Mouse (Mus musculus) kidney, postnatal 0 days (tissue): ENCODE results near the gene Dpysl5. TPM values are rescaled to one million over a fixed set of nuclear protein-coding genes. Genes with fewer than 3 reads are reported as not detected.
"Not testable (repeated sequence)": the region's sequence is repeated elsewhere in the genome, so short reads cannot be mapped to it uniquely, and the experiment has no call there.

Experiments
- ATAC-seq: fragments of 200-750 bp; cut with Nextera tagmentation; replicated peaks from 2 replicates; pipeline ENCODE4 v1.8.0; 2017; ENCODE audit warnings: low read depth, moderate number of reproducible peaks, moderate TSS enrichment, moderate library complexity; ENCODE audit not compliant: low FRiP score
- DNase-seq: peaks from one replicate; pipeline ENCODE4 v3.0.0-alpha.2; 2016; ENCODE audit warnings: low spot score
- H3K27ac ChIP-seq: fragments of 300-500 bp; sonication (generic); 2 replicates; pipeline ENCODE4 v1.5.1; 2014; ENCODE audit warnings: mild to moderate bottlenecking
- H3K27me3 ChIP-seq: fragments of 300-500 bp; sonication (generic); 2 replicates; pipeline ENCODE4 v1.6.1; 2014; ENCODE audit warnings: low read length, mixed read lengths; ENCODE audit not compliant: insufficient read depth
- H3K36me3 ChIP-seq: fragments of 300-500 bp; sonication (generic); 2 replicates; pipeline ENCODE4 v1.6.1; 2014; ENCODE audit warnings: low read length, mixed read lengths; ENCODE audit not compliant: insufficient read depth
- H3K4me1 ChIP-seq: fragments of 300-500 bp; sonication (generic); replicated peaks from 2 replicates; pipeline ENCODE4 v1.6.1; 2014; ENCODE audit warnings: antibody characterized with exemption, low read length, mixed read lengths; ENCODE audit not compliant: insufficient read depth
- H3K4me2 ChIP-seq: fragments of 300-500 bp; sonication (generic); 2 replicates; pipeline ENCODE4 v1.6.1; 2014; ENCODE audit warnings: mild to moderate bottlenecking, low read length, moderate library complexity, mixed read lengths
- H3K4me3 ChIP-seq: fragments of 300-500 bp; sonication (generic); replicated peaks from 2 replicates; pipeline ENCODE4 v1.5.1; 2014; ENCODE audit warnings: low read depth, low read length
- H3K9ac ChIP-seq: fragments of 300-500 bp; sonication (generic); 2 replicates; pipeline ENCODE4 v1.6.1; 2014; ENCODE audit warnings: low read depth, low read length
- H3K9me3 ChIP-seq: fragments of 300-500 bp; sonication (generic); replicated peaks from 2 replicates; pipeline ENCODE4 v1.6.1; 2016; ENCODE audit warnings: low read length, inconsistent platforms, mixed read lengths
- CTCF ChIP-seq: IDR thresholded peaks from 2 replicates; pipeline ENCODE4 v1.5.1; 2016; ENCODE audit warnings: antibody characterized with exemption, low read depth, mild to moderate bottlenecking, moderate library complexity
- WGBS: fragments of 180-500 bp; shearing (Covaris S2); extraction: QIAGEN DNeasy Blood & Tissue Kit; methylation state at CpG from one replicate; pipeline ENCODE4 v1.1.7; 2014; 5-methylcytosine and 5-hydroxymethylcytosine counted together
- polyA plus RNA-seq: library from polyadenylated mRNA; unstranded; fragments of >200 nt; fragmentation: Nextera tagmentation; extraction: Ambion mirVana; gene quantifications from 2 replicates; pipeline ENCODE4 v1.2.1, GENCODE M21; 2015

The Dpysl5 gene
- polyA plus RNA-seq, 1 experiment from 2014 or later, result 2.1 TPM

DNA sequence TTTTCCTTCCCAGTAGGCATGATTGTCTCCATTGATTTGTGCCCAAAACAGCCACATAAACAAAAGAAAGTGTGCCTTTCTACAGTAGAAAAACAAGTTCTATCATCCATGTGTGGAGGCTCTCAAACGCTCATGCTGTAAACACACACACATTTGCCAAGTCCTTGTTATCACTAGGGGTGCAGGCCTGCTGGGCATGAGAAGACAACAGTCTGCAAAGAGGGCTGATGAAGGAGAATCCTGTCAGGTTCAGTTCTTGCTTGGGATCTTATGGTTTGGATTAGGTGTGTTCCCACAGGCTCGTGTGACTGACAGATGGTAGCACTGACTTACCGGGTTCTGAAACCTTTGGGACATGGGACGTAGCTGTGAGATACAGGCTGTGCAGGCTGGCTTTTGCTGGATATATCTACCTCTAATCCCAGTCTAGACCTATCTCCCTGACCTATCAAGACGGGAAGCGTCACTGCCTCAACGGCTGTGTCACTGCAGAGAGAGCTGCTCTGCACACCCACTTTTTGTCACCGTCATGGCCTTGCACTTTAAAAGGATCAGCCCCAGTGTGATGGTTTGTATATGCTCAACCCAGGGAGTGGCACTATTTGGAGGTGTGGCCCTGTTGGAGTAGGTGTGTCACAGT lies 10.9 kb upstream of the Dpysl5 start:
- ATAC-seq, result no peak
- no peak overlapping the region for H3K4me3 ChIP-seq
- H3K9me3 ChIP-seq, result no peaks in the 10 kb centered on the region
- H3K27me3 ChIP-seq, result no peaks in the 10 kb centered on the region
- TF ChIP-seq CTCF, result no peak
- H3K9ac ChIP-seq, result no peak overlapping the region
- WGBS, result 86% methylated on average over 8 of the region's 8 CpGs
- H3K4me2 ChIP-seq, result no peak overlapping the region
- H3K4me1 ChIP-seq, result no peaks in the 10 kb centered on the region
- DNase-seq, result no peak
- H3K27ac ChIP-seq, result no peak overlapping the region
- no peaks in the 10 kb centered on the region for H3K36me3 ChIP-seq

GRCm38 (mm10) chr5:30701373-30701772 lies 10.0 kb upstream of the Dpysl5 start:
- H3K36me3 ChIP-seq, ATAC-seq, H3K4me3 ChIP-seq, H3K9me3 ChIP-seq, H3K27me3 ChIP-seq, H3K4me2 ChIP-seq, H3K4me1 ChIP-seq, H3K27ac ChIP-seq, DNase-seq, H3K9ac ChIP-seq: not testable (repeated sequence)
- WGBS, result 53% methylated on average over 4 of the region's 4 CpGs

DNA sequence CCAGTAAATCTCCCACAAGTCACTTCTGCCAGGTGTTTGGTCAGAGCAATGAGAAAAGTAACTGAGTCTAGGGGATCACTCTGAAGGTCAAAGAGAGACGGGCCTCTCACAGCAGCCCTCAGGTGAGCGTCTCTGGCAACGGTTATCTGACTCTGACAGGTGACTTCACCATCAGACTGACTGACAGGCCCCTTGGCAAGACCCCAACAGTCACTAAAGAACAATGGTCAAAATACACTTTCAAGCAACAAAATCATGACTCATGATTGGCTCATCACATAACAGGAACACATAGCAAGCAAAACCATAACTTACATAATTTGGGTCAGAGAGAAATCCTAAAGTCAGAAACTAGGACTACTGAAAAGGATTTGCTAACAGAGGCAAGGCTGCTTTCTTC lies 9.5 kb upstream of the Dpysl5 start:
- Histone ChIP-seq H3K9me3 (no peaks in the 10 kb centered on the region), H3K27ac (no peak overlapping the region), H3K9ac (no peak overlapping the region), H3K36me3 (no peaks in the 10 kb centered on the region), H3K4me1 (no peaks in the 10 kb centered on the region), H3K27me3 (no peaks in the 10 kb centered on the region), H3K4me3 (no peak overlapping the region), H3K4me2 (no peak overlapping the region)
- no peak for DNase-seq
- WGBS, result 83% methylated on average over 3 of the region's 3 CpGs
- TF ChIP-seq CTCF, result no peak
- ATAC-seq, result no peak

GRCm38 (mm10) chr5:30709744-30710383 lies 1.5 kb upstream of the Dpysl5 start:
- Histone ChIP-seq H3K27me3 (peaks cover 19% of the 10 kb centered on the region), H3K36me3 (no peaks in the 10 kb centered on the region), H3K27ac (no peak overlapping the region), H3K4me1 (peaks cover 21% of the 10 kb centered on the region; the same call in 1 of the 2 replicates), H3K9me3 (no peaks in the 10 kb centered on the region), H3K4me2 (no peak overlapping the region), H3K9ac (no peak overlapping the region), H3K4me3 (no peak overlapping the region)
- 0 out of 2 replicates have a peak, but pooled peaks have one; percentile 22 for ATAC-seq
- DNase-seq, result peak; percentile 93
- TF ChIP-seq CTCF, result peak; percentile 82
- WGBS, result 9% methylated on average over 13 of the region's 13 CpGs

DNA sequence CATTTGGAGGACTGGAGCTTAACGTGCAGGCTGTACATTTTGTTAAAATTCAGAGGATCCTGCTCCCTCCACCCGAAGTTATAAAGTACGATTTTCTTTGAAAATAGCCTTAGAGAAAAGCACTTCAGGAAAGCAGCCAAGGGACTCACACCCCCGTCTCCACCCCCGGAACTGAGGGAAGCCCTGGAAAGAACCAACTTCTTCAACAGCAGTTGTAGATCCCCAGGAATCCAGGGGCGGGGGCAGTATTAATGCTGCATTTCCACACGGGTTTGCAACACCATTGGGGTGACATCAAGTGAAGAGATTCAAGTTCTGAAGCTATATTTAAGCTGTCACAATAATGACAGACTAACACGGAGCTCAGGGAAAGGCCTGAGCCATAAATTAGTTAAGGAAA lies 878 bp upstream of the Dpysl5 start:
- H3K9me3 ChIP-seq, result no peaks in the 10 kb centered on the region
- H3K4me3 ChIP-seq, result no peak overlapping the region; the same call in 1 of the 2 replicates
- no peak overlapping the region for H3K27ac ChIP-seq
- H3K27me3 ChIP-seq, result peaks cover 19% of the 10 kb centered on the region
- H3K36me3 ChIP-seq, result no peaks in the 10 kb centered on the region
- peak; percentile 16 for DNase-seq
- no peak overlapping the region for H3K9ac ChIP-seq
- 22% methylated on average over 8 of the region's 8 CpGs for WGBS
- peak overlapping the region; percentile 95 for H3K4me2 ChIP-seq
- ATAC-seq, result no peak
- TF ChIP-seq CTCF, result no peak
- peaks cover 21% of the 10 kb centered on the region; the same call in 1 of the 2 replicates for H3K4me1 ChIP-seq

GRCm38 (mm10) chr5:30712002-30712390 lies 632 bp downstream of the Dpysl5 start:
- Histone ChIP-seq H3K4me1 (peaks cover 21% of the 10 kb centered on the region; the same call in 1 of the 2 replicates), H3K9me3 (no peaks in the 10 kb centered on the region), H3K4me2 (peak overlapping the region; percentile 95), H3K27me3 (peaks cover 19% of the 10 kb centered on the region), H3K9ac (peak overlapping the region; percentile 65; the same call in 1 of the 2 replicates), H3K27ac (no peak overlapping the region), H3K36me3 (no peaks in the 10 kb centered on the region), H3K4me3 (peak overlapping the region; percentile 46)
- under 1% methylated on average over 14 of the region's 14 CpGs for WGBS
- TF ChIP-seq CTCF, result no peak
- ATAC-seq, result no peak
- DNase-seq, result peak; percentile 16
